Mouse (Mus musculus) gastrocnemius, adult 8-10 months (tissue): ENCODE results near the gene Cryab. TPM values are rescaled to one million over a fixed set of nuclear protein-coding genes. Genes with fewer than 3 reads are reported as not detected.

Experiments
- DNase-seq, 2 experiments: peaks; one replicate each; pipeline ENCODE4 v3.0.0; 2022; ENCODE audit warnings: low spot score in 2 of 2
- total RNA-seq, 4 experiments: library from RNA; stranded (reverse); gene quantifications; 2 replicates each; pipeline ENCODE4 v1.2.4; 2022

The Cryab gene
- total RNA-seq, 4 experiments from 2014 or later, result 1,194 to 1,381 (median 1,261) TPM

GRCm38 (mm10) chr9:50742261-50742660 lies 8.9 kb upstream of the Cryab start:
- no peak for DNase-seq

DNA sequence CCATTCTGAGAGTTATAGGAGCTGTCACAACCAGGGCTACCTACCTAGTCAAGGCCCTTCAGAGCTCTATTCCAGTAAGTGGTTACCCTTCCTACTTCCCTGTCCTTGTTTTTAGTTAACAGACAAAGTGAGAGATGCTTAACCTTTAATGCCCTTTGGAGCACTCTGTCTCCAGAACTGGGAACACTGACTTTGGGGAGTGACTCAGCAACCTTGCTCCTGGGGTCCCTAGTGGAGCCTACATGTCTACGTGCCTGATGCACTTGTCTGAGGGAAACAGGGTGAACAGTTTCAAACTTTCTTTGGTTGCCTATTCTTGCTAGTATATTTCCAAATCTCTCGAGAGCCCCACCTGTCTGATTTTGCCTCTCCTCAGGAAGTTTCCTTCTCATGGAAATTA lies 8.4 kb upstream of the Cryab start:
- no peak for DNase-seq

DNA sequence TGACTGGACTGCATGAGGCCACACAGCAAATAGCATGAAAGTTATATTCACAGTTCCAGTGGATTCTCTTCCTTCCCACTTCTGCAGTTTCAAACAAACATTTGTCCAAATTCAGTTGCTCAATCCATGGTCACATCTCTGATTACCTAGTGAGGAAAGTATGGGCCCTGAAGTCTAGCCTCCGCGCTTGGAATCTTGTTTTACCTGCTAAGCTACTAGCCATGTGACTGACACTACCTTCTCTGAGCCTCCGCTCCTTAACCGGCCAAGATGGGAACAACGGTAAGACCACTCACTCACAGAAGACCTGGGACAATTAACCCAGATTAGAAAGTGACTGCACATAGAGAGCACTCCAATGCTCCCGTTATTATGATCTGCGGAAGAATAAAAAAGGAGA lies 5.3 kb upstream of the Cryab start:
- DNase-seq, result no peak

- DNase-seq, result no peak
These were observed 4.9 kb upstream of the Cryab start, which contains the start of gene 2310030G06Rik for GRCm38 (mm10) chr9:50746214-50746677. Gene 2310030G06Rik (minus strand): TSS chr9:50746536.

- no peak for DNase-seq
These were observed 419 bp upstream of the Cryab start for GRCm38 (mm10) chr9:50750706-50751105.

- peak; percentile 59 to 70 for DNase-seq
These were observed 1.0 kb downstream of the Cryab start, which contains the start of gene Hspb2 for GRCm38 (mm10) chr9:50752054-50752602. Gene Hspb2 (minus strand): TSS chr9:50752354.

DNA sequence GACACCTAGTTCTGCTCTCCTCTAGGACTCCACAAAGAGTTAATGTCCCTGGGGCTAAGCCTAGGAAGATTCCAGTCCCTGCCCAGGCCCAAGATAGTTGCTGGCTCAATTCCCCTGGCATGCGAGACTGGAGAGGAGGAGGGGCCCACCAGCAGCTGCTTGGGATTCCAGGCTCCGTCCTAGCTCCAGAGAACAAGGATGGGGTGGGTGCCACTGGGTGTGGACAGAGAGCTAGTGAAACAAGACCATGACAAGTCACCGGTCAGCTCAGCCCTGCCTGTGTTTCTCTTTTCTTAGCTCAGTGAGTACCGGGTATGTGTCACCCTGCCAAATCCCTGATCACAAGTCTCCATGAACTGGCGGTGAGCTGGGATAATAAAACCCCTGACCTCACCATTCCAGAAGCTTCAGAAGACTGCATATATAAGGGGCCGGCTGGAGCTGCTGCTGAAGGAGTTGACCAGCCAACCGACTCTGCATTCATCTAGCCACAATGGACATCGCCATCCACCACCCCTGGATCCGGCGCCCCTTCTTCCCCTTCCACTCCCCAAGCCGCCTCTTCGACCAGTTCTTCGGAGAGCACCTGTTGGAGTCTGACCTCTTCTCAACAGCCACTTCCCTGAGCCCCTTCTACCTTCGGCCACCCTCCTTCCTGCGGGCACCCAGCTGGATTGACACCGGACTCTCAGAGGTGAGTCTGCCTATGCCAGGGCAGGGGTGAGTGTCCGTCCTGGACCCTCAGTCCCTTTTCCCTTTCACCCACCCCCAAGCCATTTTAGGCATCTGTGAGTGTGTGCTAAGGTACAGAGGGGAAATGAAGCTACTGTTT lies 1.9 kb downstream of the Cryab start:
- DNase-seq, result peak; percentile 93 to 95

DNA sequence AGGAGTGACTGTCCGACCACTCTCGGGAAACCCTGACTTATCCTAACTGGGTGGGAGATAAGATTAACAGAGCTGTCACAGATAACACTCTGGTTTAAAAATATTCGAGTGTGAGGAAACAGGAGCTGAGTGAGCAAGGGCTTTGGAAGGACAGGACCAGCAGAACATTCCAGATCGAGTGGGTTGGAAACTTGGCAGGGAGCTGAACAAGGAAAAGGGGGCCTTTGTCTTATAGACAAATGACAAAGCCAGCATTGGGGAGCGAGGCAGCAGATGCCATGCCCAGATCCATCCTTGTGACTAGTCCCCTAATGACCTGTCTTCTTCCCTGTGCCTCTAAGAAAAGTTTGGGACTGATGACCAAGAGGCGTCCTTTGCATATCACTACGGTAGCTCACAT lies 2.8 kb downstream of the Cryab start:
- no peak for DNase-seq

GRCm38 (mm10) chr9:50756711-50757110 lies 5.6 kb downstream of the Cryab start:
- DNase-seq, result no peak

DNA sequence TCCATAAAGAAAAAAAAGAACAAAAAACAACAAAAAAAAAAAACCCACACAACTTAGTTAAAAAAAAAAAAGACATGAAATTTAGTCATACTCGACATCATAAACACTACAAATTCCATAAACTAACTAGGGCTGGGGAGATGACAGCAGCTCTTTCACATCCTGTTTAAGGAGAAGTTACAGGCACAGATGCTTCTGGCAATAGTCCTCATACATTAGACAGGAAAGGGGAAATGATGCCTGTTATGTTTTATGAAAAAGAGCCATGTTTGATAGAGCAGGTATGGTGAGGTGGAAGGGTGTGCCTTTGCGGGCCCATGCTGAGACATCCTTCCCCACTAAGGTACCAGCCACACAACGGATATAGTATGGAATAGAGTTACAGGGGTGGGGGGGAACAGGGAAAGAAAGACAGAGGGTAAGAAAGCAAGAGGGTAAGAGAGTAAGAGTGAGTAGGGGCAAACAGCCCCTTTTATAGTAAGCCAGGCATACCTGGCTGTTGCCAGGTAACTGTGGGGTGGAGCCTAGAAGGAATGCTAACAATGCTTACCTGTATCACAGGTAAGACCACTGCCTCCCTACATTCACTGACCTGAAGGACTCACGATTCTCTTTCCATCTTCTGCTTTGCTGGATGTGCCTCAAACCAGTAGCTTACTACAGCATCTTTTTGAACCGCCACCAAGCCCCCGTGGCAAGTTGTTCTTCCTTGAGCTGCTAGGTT lies 10.6 kb downstream of the Cryab start:
- no peak for DNase-seq

DNA sequence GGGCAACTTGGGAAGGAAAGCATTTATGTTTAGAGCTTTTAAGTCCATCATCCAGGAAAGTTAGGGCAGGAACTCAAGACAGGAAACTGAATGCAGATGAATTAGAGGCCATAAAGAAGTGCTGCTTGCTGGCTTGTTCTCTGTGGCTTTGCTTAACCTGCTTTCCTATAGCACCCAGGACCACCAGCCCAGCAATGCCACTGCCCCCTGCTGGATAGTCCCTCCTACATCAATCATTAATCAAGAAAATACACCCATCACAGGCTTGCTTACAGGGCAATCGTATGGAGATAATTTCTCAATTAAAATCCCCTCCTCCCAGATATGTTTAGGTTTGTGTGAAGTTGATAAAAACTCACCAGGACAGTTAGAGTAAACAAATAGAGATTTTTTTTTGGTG lies 12.2 kb downstream of the Cryab start:
- DNase-seq, result no peak

- no peak for DNase-seq
These were observed 16.5 kb downstream of the Cryab start for GRCm38 (mm10) chr9:50767531-50768106.

GRCm38 (mm10) chr9:50768107-50769002 lies 17.2 kb downstream of the Cryab start, which contains the start of gene Fdxacb1:
Gene Fdxacb1 (plus strand): TSS chr9:50768236.
- DNase-seq, result peak; percentile 95 to 96

- DNase-seq, result no peak
These were observed 18.9 kb downstream of the Cryab start for GRCm38 (mm10) chr9:50770011-50770410.

GRCm38 (mm10) chr9:50774026-50774462 lies 22.9 kb downstream of the Cryab start:
- no peak for DNase-seq

GRCm38 (mm10) chr9:50774991-50775612 lies 24.0 kb downstream of the Cryab start, which contains the start of the genes Alg9 and 1110032A03Rik:
Gene Alg9 (plus strand): TSS chr9:50775019.
Gene 1110032A03Rik (minus strand): TSS chr9:50775520.
- DNase-seq, result peak; percentile 72 to 75

GRCm38 (mm10) chr9:50775662-50776126 lies 24.6 kb downstream of the Cryab start:
- DNase-seq, result no peak

DNA sequence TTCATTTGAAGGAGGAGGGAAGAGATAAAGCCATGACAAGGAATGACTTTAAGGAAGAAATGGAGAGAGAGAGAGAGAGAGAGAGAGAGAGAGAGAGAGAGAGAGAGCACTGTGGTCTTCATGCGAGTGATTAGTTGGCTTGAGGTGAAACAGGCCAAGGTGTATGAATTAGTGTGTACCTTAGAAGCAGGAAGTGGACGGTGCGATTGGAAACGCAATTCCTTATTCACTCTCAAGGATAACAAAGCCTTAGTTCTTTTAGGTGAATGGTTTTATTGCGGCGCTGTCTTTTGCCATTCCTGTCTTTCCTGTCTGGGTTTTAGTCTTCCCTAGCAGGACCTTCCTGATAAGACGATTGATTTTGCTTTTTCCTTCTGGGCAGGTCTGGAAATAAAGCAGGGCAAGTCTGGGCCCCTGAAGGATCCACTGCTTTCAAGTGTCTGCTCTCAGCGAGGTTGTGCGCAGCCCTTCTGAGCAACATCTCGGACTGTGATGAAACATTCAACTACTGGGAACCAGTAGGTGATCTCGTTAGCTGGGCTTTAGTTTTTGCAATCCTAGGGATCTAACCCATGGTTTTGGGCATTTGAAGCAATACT lies 25.1 kb downstream of the Cryab start:
- DNase-seq, result no peak

GRCm38 (mm10) chr9:50782155-50782554 lies 31.0 kb downstream of the Cryab start:
- DNase-seq, result no peak
